Mouse (Mus musculus) heart, embryonic 11.5 days (tissue): ENCODE data around the gene Smco2. TPM values are rescaled to one million over a fixed set of nuclear protein-coding genes. Genes with fewer than 3 reads are reported as not detected.

Experiments used
- ATAC-seq: fragments of 200-750 bp; cut with Nextera tagmentation; replicated peaks from 2 replicates; pipeline ENCODE4 v1.8.0; 2017; ENCODE audit warnings: moderate library complexity; ENCODE audit not compliant: insufficient number of reproducible peaks, low FRiP score, low TSS enrichment
- H3K27ac ChIP-seq: fragments of 300-500 bp; sonication (generic); 2 replicates; pipeline ENCODE4 v1.5.1; 2014; ENCODE audit warnings: mild to moderate bottlenecking, low read depth, low read length
- H3K27me3 ChIP-seq: fragments of 300-500 bp; sonication (generic); 2 replicates; pipeline ENCODE4 v1.6.1; 2014; ENCODE audit warnings: mild to moderate bottlenecking, low read length, mixed read lengths; ENCODE audit not compliant: control insufficient read depth, insufficient read depth
- H3K36me3 ChIP-seq: fragments of 300-500 bp; sonication (generic); 2 replicates; pipeline ENCODE4 v1.6.1; 2014; ENCODE audit warnings: mild to moderate bottlenecking, low read length, moderate library complexity, mixed read lengths; ENCODE audit not compliant: control insufficient read depth, insufficient read depth
- H3K4me1 ChIP-seq: fragments of 300-500 bp; sonication (generic); 2 replicates; pipeline ENCODE4 v1.6.1; 2014; ENCODE audit warnings: low read length; ENCODE audit not compliant: control insufficient read depth, insufficient read depth
- H3K4me2 ChIP-seq: fragments of 300-500 bp; sonication (generic); 2 replicates; pipeline ENCODE4 v1.6.1; 2014; ENCODE audit warnings: mild to moderate bottlenecking, moderate library complexity
- H3K4me3 ChIP-seq: fragments of 300-500 bp; sonication (generic); 2 replicates; pipeline ENCODE4 v1.5.1; 2014; ENCODE audit warnings: low read depth, low read length
- H3K9ac ChIP-seq: fragments of 300-500 bp; sonication (generic); 2 replicates; pipeline ENCODE4 v1.6.1; 2014; ENCODE audit warnings: mild to moderate bottlenecking, low read depth, low read length, moderate library complexity
- H3K9me3 ChIP-seq: fragments of 300-500 bp; sonication (generic); replicated peaks from 2 replicates; pipeline ENCODE4 v1.6.1; 2016; ENCODE audit warnings: low read length; ENCODE audit not compliant: control insufficient read depth
- WGBS: fragments of 180-500 bp; shearing (Covaris S2); extraction: QIAGEN DNeasy Blood & Tissue Kit; methylation state at CpG from one replicate; pipeline ENCODE4 v1.1.7; 2014; ENCODE audit not compliant: insufficient replicate concordance; 5-methylcytosine and 5-hydroxymethylcytosine counted together
- polyA plus RNA-seq: library from polyadenylated mRNA; unstranded; fragments of >200 nt; fragmentation: Nextera tagmentation; extraction: Ambion mirVana; gene quantifications from 2 replicates; pipeline ENCODE4 v1.2.1, GENCODE M21; 2014

Smco2 gene
- polyA plus RNA-seq, 1 experiment from 2014 or later: not detected

DNA sequence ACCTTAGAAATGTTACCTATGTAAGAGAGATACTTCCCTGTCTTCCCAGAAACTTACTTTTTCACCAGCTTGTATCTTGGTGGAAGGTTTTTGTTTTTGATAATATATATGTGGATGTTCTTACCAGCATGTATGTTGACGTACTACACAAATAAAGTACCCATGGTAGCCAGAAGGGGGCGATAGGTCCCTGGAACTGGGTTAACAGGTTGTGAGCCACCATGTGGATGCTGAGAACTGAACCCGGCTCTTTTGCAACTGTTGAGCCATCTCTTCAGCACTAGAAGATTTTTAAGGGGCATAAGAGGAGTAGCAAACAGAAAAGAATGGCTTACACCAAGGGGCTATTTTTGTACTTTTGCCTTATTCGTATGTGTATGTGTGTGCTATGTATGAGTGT lies 15.8 kb downstream of the Smco2 start:
- no peak overlapping the region for H3K27ac ChIP-seq
- H3K4me2 ChIP-seq: no peak overlapping the region
- H3K9me3 ChIP-seq: no peaks in the 10 kb centered on the region
- no peak overlapping the region for H3K4me3 ChIP-seq
- no peaks in the 10 kb centered on the region for H3K36me3 ChIP-seq
- H3K4me1 ChIP-seq: no peaks in the 10 kb centered on the region
- no peaks in the 10 kb centered on the region for H3K27me3 ChIP-seq
- 84% methylated on average over 4 of the region's 4 CpGs for WGBS
- H3K9ac ChIP-seq: no peak overlapping the region
- no peak for ATAC-seq

GRCm38 (mm10) chr6:146871975-146872374 lies 22.1 kb downstream of the Smco2 start:
- WGBS: 80% methylated on average over 4 of the region's 4 CpGs
- Histone ChIP-seq H3K9me3 (peaks cover 2% of the 10 kb centered on the region), H3K27ac (no peak overlapping the region), H3K36me3 (no peaks in the 10 kb centered on the region), H3K9ac (no peak overlapping the region), H3K4me2 (no peak overlapping the region), H3K4me1 (no peaks in the 10 kb centered on the region; the same call in 1 of the 2 replicates), H3K4me3 (no peak overlapping the region), H3K27me3 (no peaks in the 10 kb centered on the region)
- no peak for ATAC-seq

DNA sequence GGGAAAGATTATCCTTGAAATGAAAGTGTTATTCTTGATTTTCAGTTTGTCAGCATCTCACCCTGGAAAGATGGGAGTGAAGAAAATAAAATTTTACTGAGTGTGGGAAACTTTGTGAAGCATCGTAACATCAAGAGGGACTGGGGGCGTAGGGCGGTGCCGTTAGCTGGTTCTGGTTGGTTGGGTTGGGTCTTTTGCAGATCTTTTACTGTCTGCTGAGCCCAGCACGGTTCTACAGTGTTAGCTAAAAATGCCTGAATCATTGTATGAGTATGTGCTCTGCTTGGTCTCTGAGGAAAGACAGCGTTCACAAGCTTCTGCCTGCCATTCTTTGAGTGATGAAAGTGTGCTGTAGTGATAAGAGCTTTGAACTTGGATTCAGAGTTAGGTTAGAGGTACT lies 24.5 kb downstream of the Smco2 start:
- Histone ChIP-seq H3K27ac (peak overlapping the region; percentile 41; the same call in 1 of the 2 replicates), H3K36me3 (no peaks in the 10 kb centered on the region), H3K9me3 (peaks cover 3% of the 10 kb centered on the region), H3K9ac (no peak overlapping the region), H3K27me3 (no peaks in the 10 kb centered on the region), H3K4me3 (no peak overlapping the region), H3K4me2 (no peak overlapping the region), H3K4me1 (peaks cover 14% of the 10 kb centered on the region; the same call in 1 of the 2 replicates)
- WGBS: 66% methylated on average over 6 of the region's 6 CpGs
- no peak for ATAC-seq

- Histone ChIP-seq H3K9ac (no peak overlapping the region), H3K27ac (no peak overlapping the region), H3K27me3 (no peaks in the 10 kb centered on the region), H3K36me3 (no peaks in the 10 kb centered on the region), H3K9me3 (peaks cover 3% of the 10 kb centered on the region), H3K4me2 (no peak overlapping the region), H3K4me3 (no peak overlapping the region), H3K4me1 (peaks cover 14% of the 10 kb centered on the region; the same call in 1 of the 2 replicates)
- no peak for ATAC-seq
- 87% methylated on average over 2 of the region's 2 CpGs for WGBS
These were observed 26.9 kb downstream of the Smco2 start for GRCm38 (mm10) chr6:146876820-146877219.

DNA sequence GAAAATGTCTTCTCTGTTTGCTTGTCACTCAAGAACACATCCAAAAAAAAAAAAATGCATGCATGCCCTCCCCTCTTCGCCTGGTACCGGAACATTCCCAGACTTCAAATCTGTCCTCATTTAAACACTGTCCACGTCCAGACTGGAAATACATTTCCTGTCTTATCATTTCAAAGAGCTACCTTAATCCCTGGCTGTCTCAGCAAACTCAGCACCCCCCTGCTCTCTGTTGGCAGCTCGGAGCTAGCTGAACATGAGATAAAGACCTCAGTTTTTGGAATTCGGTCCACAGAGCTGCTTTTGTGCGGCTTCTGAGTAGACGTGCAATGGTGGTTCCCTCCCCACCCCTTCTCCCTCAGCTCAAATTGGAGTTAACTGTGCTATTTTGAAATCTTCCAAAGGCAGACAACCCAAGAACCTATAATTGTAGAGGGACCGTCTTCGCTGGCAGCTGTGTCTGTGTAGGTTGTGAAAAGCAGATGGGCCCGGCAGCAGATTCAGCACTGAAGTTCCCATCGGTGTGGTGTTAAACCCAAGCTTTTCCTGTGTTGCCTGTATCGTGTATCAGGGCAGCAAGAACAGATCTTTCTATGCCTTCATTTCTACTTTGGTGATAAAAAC lies 27.6 kb downstream of the Smco2 start:
- Histone ChIP-seq H3K4me3 (no peak overlapping the region), H3K9ac (no peak overlapping the region), H3K9me3 (peaks cover 3% of the 10 kb centered on the region), H3K27me3 (no peaks in the 10 kb centered on the region), H3K36me3 (no peaks in the 10 kb centered on the region), H3K27ac (peak overlapping the region; percentile 32), H3K4me1 (peaks cover 16% of the 10 kb centered on the region), H3K4me2 (no peak overlapping the region)
- 55% methylated on average over 12 of the region's 12 CpGs for WGBS
- no peak for ATAC-seq

- Histone ChIP-seq H3K27me3 (no peaks in the 10 kb centered on the region), H3K9me3 (peaks cover 3% of the 10 kb centered on the region), H3K27ac (no peak overlapping the region), H3K9ac (no peak overlapping the region), H3K4me2 (no peak overlapping the region), H3K4me3 (no peak overlapping the region), H3K4me1 (peaks cover 20% of the 10 kb centered on the region), H3K36me3 (no peaks in the 10 kb centered on the region)
- 43% methylated on average over 10 of the region's 10 CpGs for WGBS
- ATAC-seq: no peak
These were observed 29.0 kb downstream of the Smco2 start for GRCm38 (mm10) chr6:146878926-146879325.

DNA sequence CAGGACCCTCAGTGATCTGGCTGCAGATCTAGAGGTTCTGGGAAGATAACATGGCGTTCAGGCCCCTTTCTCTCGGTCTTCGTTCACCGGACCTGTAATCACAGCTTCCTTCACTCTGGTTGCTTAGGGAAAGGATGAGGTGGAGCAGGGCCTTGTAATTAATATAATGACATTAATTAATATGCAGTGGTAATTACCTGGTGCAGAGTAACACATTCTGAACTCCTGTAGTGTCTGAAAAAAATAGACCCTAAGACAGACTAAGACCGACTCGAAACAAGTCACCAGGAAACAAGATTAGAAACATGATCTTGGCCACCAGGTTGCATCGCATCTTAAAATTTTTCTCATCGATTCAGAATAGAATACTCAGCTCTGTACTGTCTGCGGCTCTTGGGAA lies 30.0 kb downstream of the Smco2 start:
- H3K4me2 ChIP-seq: no peak overlapping the region
- H3K4me1 ChIP-seq: peaks cover 29% of the 10 kb centered on the region
- no peak overlapping the region for H3K27ac ChIP-seq
- no peak overlapping the region for H3K9ac ChIP-seq
- peaks cover 3% of the 10 kb centered on the region for H3K9me3 ChIP-seq
- ATAC-seq: no peak
- WGBS: 76% methylated on average over 9 of the region's 9 CpGs
- H3K4me3 ChIP-seq: no peak overlapping the region
- no peaks in the 10 kb centered on the region for H3K27me3 ChIP-seq
- H3K36me3 ChIP-seq: no peaks in the 10 kb centered on the region

- WGBS: 65% methylated on average over 4 of the region's 4 CpGs
- Histone ChIP-seq H3K36me3 (no peaks in the 10 kb centered on the region), H3K27me3 (no peaks in the 10 kb centered on the region), H3K27ac (no peak overlapping the region), H3K4me3 (no peak overlapping the region), H3K9ac (no peak overlapping the region), H3K4me1 (peaks cover 33% of the 10 kb centered on the region), H3K9me3 (peaks cover 3% of the 10 kb centered on the region), H3K4me2 (no peak overlapping the region)
- no peak for ATAC-seq
These were observed 30.4 kb downstream of the Smco2 start for GRCm38 (mm10) chr6:146880296-146880695.
